Mouse (Mus musculus): ENCODE measurements around the gene Stam.
A peak's percentile ranks its signal among the peaks of the same experiment; 100 is the strongest.

The Stam gene

GRCm38 (mm10) chr2:14127629-14128028 lies 53.7 kb downstream of the Stam start:
- no peak for DNase-seq

GRCm38 (mm10) chr2:14130641-14131339 lies 56.9 kb downstream of the Stam start:
- DNase-seq: no peak

GRCm38 (mm10) chr2:14132468-14133326 lies 58.8 kb downstream of the Stam start:
- DNase-seq: no peak

GRCm38 (mm10) chr2:14136906-14137305 lies 63.0 kb downstream of the Stam start:
- DNase-seq: no peak

GRCm38 (mm10) chr2:14139590-14139989 lies 65.7 kb downstream of the Stam start:
- no peak for DNase-seq

- DNase-seq: no peak
These were observed 66.1 kb downstream of the Stam start for GRCm38 (mm10) chr2:14140044-14140443.

GRCm38 (mm10) chr2:14145311-14145710 lies 71.4 kb downstream of the Stam start:
- DNase-seq: no peak

- DNase-seq: peak in 1 of 2 experiments; percentile 34
These were observed 73.0 kb downstream of the Stam start for GRCm38 (mm10) chr2:14146913-14147312.

GRCm38 (mm10) chr2:14150829-14151228 lies 76.9 kb downstream of the Stam start:
- DNase-seq: peak; percentile 42 to 53

GRCm38 (mm10) chr2:14151854-14152253 lies 78.0 kb downstream of the Stam start:
- peak; percentile 42 to 51 for DNase-seq

GRCm38 (mm10) chr2:14159047-14159446 lies 85.1 kb downstream of the Stam start:
- no peak for DNase-seq

GRCm38 (mm10) chr2:14159756-14160155 lies 85.9 kb downstream of the Stam start:
- DNase-seq: no peak

- DNase-seq: no peak
These were observed 90.6 kb downstream of the Stam start for GRCm38 (mm10) chr2:14164459-14165030.

- no peak for DNase-seq
These were observed 91.2 kb downstream of the Stam start for GRCm38 (mm10) chr2:14165066-14165465.

GRCm38 (mm10) chr2:14165618-14166344 lies 91.9 kb downstream of the Stam start:
- DNase-seq: no peak

- no peak for DNase-seq
These were observed 93.8 kb downstream of the Stam start for GRCm38 (mm10) chr2:14167721-14168120.

- DNase-seq: no peak
These were observed 100.4 kb downstream of the Stam start, which contains the start of gene Tmem236 for GRCm38 (mm10) chr2:14174334-14174733. Gene Tmem236 (plus strand): TSS chr2:14174523.

GRCm38 (mm10) chr2:14176460-14177193 lies 102.7 kb downstream of the Stam start:
- no peak for DNase-seq

GRCm38 (mm10) chr2:14184375-14184774 lies 110.5 kb downstream of the Stam start:
- no peak for DNase-seq

GRCm38 (mm10) chr2:14190684-14191083 lies 116.8 kb downstream of the Stam start:
- no peak for DNase-seq

- no peak for DNase-seq
These were observed 117.7 kb downstream of the Stam start for GRCm38 (mm10) chr2:14191601-14192000.

GRCm38 (mm10) chr2:14192046-14192445 lies 118.1 kb downstream of the Stam start:
- no peak for DNase-seq
